Mouse (Mus musculus) ES-E14 (cell line): Measurements from ENCODE around the gene Cacna1e. TPM values are rescaled to one million over a fixed set of nuclear protein-coding genes. Genes with fewer than 3 reads are reported as not detected.

Experiments used
- DNase-seq: peaks from one replicate; pipeline ENCODE4 v3.0.0-alpha.2; 2013; ENCODE audit warnings: low read depth, low spot score
- H3K27ac ChIP-seq: 2 replicates; pipeline ENCODE4 v1.5.1; 2012; ENCODE audit warnings: low read depth, mild to moderate bottlenecking, low read length, moderate library complexity, mixed read lengths; ENCODE audit not compliant: poor library complexity, insufficient read depth, severe bottlenecking
- H3K36me3 ChIP-seq: 2 replicates; pipeline ENCODE4 v1.6.1; 2012; ENCODE audit warnings: mild to moderate bottlenecking, low read length, moderate library complexity, mixed read lengths; ENCODE audit not compliant: control insufficient read depth, poor library complexity, insufficient read depth, severe bottlenecking
- H3K4me1 ChIP-seq, 2 experiments: fragments of 150-350 bp in 1 of 2; sonication (generic) in 1 of 2; 2 replicates each; pipeline ENCODE4 v1.6.1; 2012; ENCODE audit warnings: low read length in 2 of 2, mild to moderate bottlenecking in 1 of 2, mixed read lengths in 1 of 2; ENCODE audit not compliant: control insufficient read depth in 2 of 2, insufficient read depth in 2 of 2, poor library complexity in 1 of 2
- H3K4me3 ChIP-seq, 2 experiments: fragments of 150-350 bp in 1 of 2; sonication (generic) in 1 of 2; 2 replicates each; pipeline ENCODE4 v1.5.1; 2012; ENCODE audit warnings: low read length in 2 of 2, low read depth in 1 of 2, mild to moderate bottlenecking in 1 of 2, mixed read lengths in 1 of 2; ENCODE audit not compliant: insufficient read depth in 1 of 2, poor library complexity in 1 of 2, severe bottlenecking in 1 of 2
- H3K9ac ChIP-seq: 2 replicates; pipeline ENCODE4 v1.6.1; 2012; ENCODE audit warnings: low read depth, mild to moderate bottlenecking, low read length, mixed read lengths; ENCODE audit not compliant: poor library complexity, insufficient read depth, severe bottlenecking
- H3K9me3 ChIP-seq: fragments of 150-350 bp; sonication (generic); 2 replicates; pipeline ENCODE4 v1.6.1; 2012; ENCODE audit warnings: low read depth, mild to moderate bottlenecking, low read length; ENCODE audit not compliant: control insufficient read depth, insufficient read depth
- CHD2 ChIP-seq: IDR thresholded peaks from 2 replicates; pipeline ENCODE4 v1.6.1; 2014; ENCODE audit warnings: mild to moderate bottlenecking, low read depth, low read length, inconsistent platforms
- HCFC1 ChIP-seq: IDR thresholded peaks from 2 replicates; pipeline ENCODE4 v1.6.1; 2012; ENCODE audit warnings: low read length, inconsistent platforms, borderline replicate concordance; ENCODE audit not compliant: insufficient read depth
- MAFK ChIP-seq: IDR thresholded peaks from 2 replicates; pipeline ENCODE4 v1.6.1; 2014; ENCODE audit warnings: mild to moderate bottlenecking, low read depth, low read length, inconsistent platforms; ENCODE audit not compliant: insufficient read depth
- ZC3H11A ChIP-seq: IDR thresholded peaks from 2 replicates; pipeline ENCODE4 v1.6.1; 2012; ENCODE audit warnings: low read depth, mild to moderate bottlenecking, inconsistent platforms, low read length, borderline replicate concordance
- ZNF384 ChIP-seq: IDR thresholded peaks from 2 replicates; pipeline ENCODE4 v1.6.1; 2012; ENCODE audit warnings: low read depth, low read length, inconsistent platforms
- in situ Hi-C, 2 experiments: fragments of 600-800 bp; cut with MboI; formaldehyde crosslinking; loops; one replicate each; pipeline ENCODE4 v1.15.1; 2025; ENCODE audit warnings: low sequenced_read_pairs in 2 of 2, inconsistent platforms in 1 of 2; ENCODE audit not compliant: unreplicated experiment in 2 of 2
- total RNA-seq: library from RNA; depleted of rRNA; stranded (reverse); fragments of 300-350 nt; gene quantifications from 2 replicates; pipeline ENCODE4 v1.2.3, GENCODE M21; 2012

Gene Cacna1e
- total RNA-seq, 1 experiment, result 0.31 TPM

GRCm38 (mm10) chr1:154779908-154780514 is 104.3 kb downstream of the Cacna1e start:
- no peak for DNase-seq
- H3K27ac ChIP-seq, result no peak overlapping the region
- H3K4me1 ChIP-seq, result no peaks in the 10 kb centered on the region
- no peak overlapping the region for H3K9ac ChIP-seq
- in situ Hi-C loops, result loop anchor here (10.0 to 25.0 kb wide), 3 partner anchors 225 to 445 kb away; no protein-coding TSS in a partner anchor
- no peaks in the 10 kb centered on the region for H3K36me3 ChIP-seq
- TF ChIP-seq MAFK (no peak), CHD2 (no peak)
- H3K4me3 ChIP-seq, result no peak overlapping the region
- no peaks in the 10 kb centered on the region for H3K9me3 ChIP-seq

DNA sequence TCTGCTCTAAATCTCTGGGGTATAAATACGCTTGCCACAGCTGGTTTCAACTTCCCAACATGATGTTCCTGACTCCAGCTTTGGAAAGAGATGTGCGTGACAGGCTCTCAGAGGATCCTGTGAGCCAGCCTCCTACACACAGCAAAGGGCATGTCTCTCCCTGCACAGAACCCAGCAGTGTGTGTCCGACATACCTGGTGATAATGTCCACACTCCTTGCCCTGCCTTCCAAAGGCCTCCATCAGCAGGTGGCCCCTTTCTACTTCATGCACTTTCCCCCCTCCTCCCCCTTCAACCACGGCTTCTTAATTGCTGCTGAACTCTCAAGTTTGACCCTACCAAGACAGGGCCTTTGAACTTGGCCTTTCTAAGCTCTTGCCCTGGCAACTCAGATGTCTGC is 108.0 kb downstream of the Cacna1e start:
- no peak for DNase-seq
- TF ChIP-seq ZNF384 (no peak), MAFK (no peak), CHD2 (no peak), HCFC1 (no peak), ZC3H11A (no peak)
- Histone ChIP-seq H3K4me3 (no peak overlapping the region), H3K36me3 (no peaks in the 10 kb centered on the region), H3K9ac (no peak overlapping the region), H3K27ac (no peak overlapping the region), H3K4me1 (no peaks in the 10 kb centered on the region), H3K9me3 (no peaks in the 10 kb centered on the region)
- in situ Hi-C loops, result loop anchor here in 1 of 2 experiments (25.0 kb wide), 1 partner anchor 436 kb away; no protein-coding TSS in a partner anchor

DNA sequence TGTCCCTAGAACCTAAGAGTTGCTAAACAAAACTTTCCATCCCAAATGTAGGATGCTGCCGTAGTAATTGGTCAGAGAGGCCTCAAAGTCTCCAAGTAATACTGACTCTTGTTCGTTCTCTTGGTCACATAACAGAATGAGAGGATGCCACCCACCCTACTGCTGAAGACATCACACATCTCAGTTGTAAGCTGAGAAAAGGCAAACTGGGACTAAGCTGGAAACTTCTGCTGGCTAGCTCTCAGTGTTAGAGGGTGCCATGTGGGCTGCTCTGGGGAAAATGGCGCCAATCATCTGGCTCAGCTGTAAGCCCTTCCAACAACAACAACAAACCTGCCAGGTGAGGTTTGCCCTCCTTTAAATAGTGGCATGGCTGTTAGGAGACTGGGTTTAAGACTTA is 109.8 kb downstream of the Cacna1e start:
- Histone ChIP-seq H3K27ac (no peak overlapping the region), H3K4me3 (no peak overlapping the region), H3K36me3 (no peaks in the 10 kb centered on the region), H3K9ac (no peak overlapping the region), H3K9me3 (no peaks in the 10 kb centered on the region), H3K4me1 (no peaks in the 10 kb centered on the region; a peak in 1 of 4 replicates)
- in situ Hi-C loops, result no loop called here
- TF ChIP-seq CHD2, result no peak
- TF ChIP-seq ZC3H11A, result no peak
- TF ChIP-seq HCFC1, result no peak
- TF ChIP-seq MAFK, result no peak
- no peak for TF ChIP-seq ZNF384
- no peak for DNase-seq

- no peak overlapping the region for H3K9ac ChIP-seq
- H3K36me3 ChIP-seq, result no peaks in the 10 kb centered on the region
- TF ChIP-seq CHD2 (no peak), ZNF384 (no peak), ZC3H11A (no peak), HCFC1 (no peak), MAFK (no peak)
- no peak overlapping the region for H3K27ac ChIP-seq
- DNase-seq, result no peak
- in situ Hi-C loops, result no loop called here
- H3K4me3 ChIP-seq, result no peak overlapping the region
- H3K9me3 ChIP-seq, result no peaks in the 10 kb centered on the region
- H3K4me1 ChIP-seq, result no peaks in the 10 kb centered on the region; a peak in 1 of 4 replicates
Observed at GRCm38 (mm10) chr1:154771111-154771510, 113.2 kb downstream of the Cacna1e start.

GRCm38 (mm10) chr1:154770542-154770941 is 113.8 kb downstream of the Cacna1e start:
- DNase-seq, result no peak
- H3K27ac ChIP-seq, result no peak overlapping the region
- H3K4me3 ChIP-seq, result no peak overlapping the region
- in situ Hi-C loops, result no loop called here
- H3K9ac ChIP-seq, result no peak overlapping the region
- TF ChIP-seq MAFK (no peak), ZNF384 (no peak), CHD2 (no peak), HCFC1 (no peak), ZC3H11A (no peak)
- H3K9me3 ChIP-seq, result no peaks in the 10 kb centered on the region
- no peaks in the 10 kb centered on the region for H3K36me3 ChIP-seq
- no peaks in the 10 kb centered on the region; a peak in 1 of 4 replicates for H3K4me1 ChIP-seq
